Mouse (Mus musculus) kidney, embryonic 16.5 days (tissue): ENCODE data around the gene Kdm4c. TPM values are rescaled to one million over a fixed set of nuclear protein-coding genes. Genes with fewer than 3 reads are reported as not detected.
"Not testable (repeated sequence)": the region's sequence is repeated elsewhere in the genome, so short reads cannot be mapped to it uniquely, and the experiment has no call there.

ENCODE experiments used
- ATAC-seq: fragments of 200-750 bp; cut with Nextera tagmentation; 2 replicates; pipeline ENCODE4 v1.8.0; 2017; ENCODE audit warnings: moderate TSS enrichment; ENCODE audit not compliant: low FRiP score, low TSS enrichment
- H3K27ac ChIP-seq: fragments of 300-500 bp; sonication (generic); 2 replicates; pipeline ENCODE4 v1.5.1; 2014; ENCODE audit warnings: low read length
- H3K27me3 ChIP-seq: fragments of 300-500 bp; sonication (generic); 2 replicates; pipeline ENCODE4 v1.6.1; 2014; ENCODE audit warnings: low read length, control low read depth, mixed read lengths; ENCODE audit not compliant: insufficient read depth
- H3K36me3 ChIP-seq: fragments of 300-500 bp; sonication (generic); 2 replicates; pipeline ENCODE4 v1.6.1; 2014; ENCODE audit warnings: low read length, control low read depth, mixed read lengths; ENCODE audit not compliant: insufficient read depth
- H3K4me1 ChIP-seq: fragments of 300-500 bp; sonication (generic); 2 replicates; pipeline ENCODE4 v1.6.1; 2014; ENCODE audit warnings: low read length, control low read depth, mixed read lengths; ENCODE audit not compliant: insufficient read depth
- H3K4me2 ChIP-seq: fragments of 300-500 bp; sonication (generic); replicated peaks from 2 replicates; pipeline ENCODE4 v1.6.1; 2014; ENCODE audit warnings: low read depth, low read length
- H3K4me3 ChIP-seq: fragments of 300-500 bp; sonication (generic); 2 replicates; pipeline ENCODE4 v1.5.1; 2014; ENCODE audit warnings: mild to moderate bottlenecking, low read length
- H3K9ac ChIP-seq: fragments of 300-500 bp; sonication (generic); replicated peaks from 2 replicates; pipeline ENCODE4 v1.6.1; 2014; ENCODE audit warnings: low read length
- H3K9me3 ChIP-seq: fragments of 300-500 bp; sonication (generic); 2 replicates; pipeline ENCODE4 v1.6.1; 2016; ENCODE audit warnings: low read length, control low read depth
- WGBS: fragments of 180-500 bp; shearing (Covaris S2); extraction: QIAGEN DNeasy Blood & Tissue Kit; methylation state at CpG from one replicate; pipeline ENCODE4 v1.1.7; 2014; 5-methylcytosine and 5-hydroxymethylcytosine counted together
- polyA plus RNA-seq: library from polyadenylated mRNA; unstranded; fragments of >200 nt; fragmentation: Nextera tagmentation; extraction: Ambion mirVana; gene quantifications from 2 replicates; pipeline ENCODE4 v1.2.1, GENCODE M21; 2015

The Kdm4c gene
- 13.5 and 14.8 TPM in 2 replicates for polyA plus RNA-seq

GRCm38 (mm10) chr4:74242176-74242575 lies at the start of gene Kdm4c:
TSS of gene Kdm4c (plus strand) at chr4:74242497.
- 86% methylated on average over 1 of the region's 1 CpGs for WGBS
- Histone ChIP-seq H3K36me3 (no peaks in the 10 kb centered on the region), H3K4me1 (no peaks in the 10 kb centered on the region)

GRCm38 (mm10) chr4:74201281-74201811 lies 41.0 kb upstream of the Kdm4c start:
- no peak overlapping the region for H3K4me2 ChIP-seq
- H3K4me1 ChIP-seq: no peaks in the 10 kb centered on the region
- H3K9me3 ChIP-seq: no peaks in the 10 kb centered on the region

More at GRCm38 (mm10) chr4:74242176-74242575, at the start of gene Kdm4c:
- no peaks in the 10 kb centered on the region for H3K9me3 ChIP-seq
- no peak within 1 kb of the TSS for H3K4me2 ChIP-seq
- no peak within 1 kb of the TSS for H3K9ac ChIP-seq
- no peaks in the 10 kb centered on the region for H3K27me3 ChIP-seq
- H3K4me3 ChIP-seq: no peak within 1 kb of the TSS
- ATAC-seq: no peak
- no peak within 1 kb of the TSS for H3K27ac ChIP-seq

GRCm38 (mm10) chr4:74221780-74222179 lies 20.5 kb upstream of the Kdm4c start:
- H3K4me3 ChIP-seq, H3K27me3 ChIP-seq, H3K9me3 ChIP-seq, H3K9ac ChIP-seq, H3K4me1 ChIP-seq, H3K36me3 ChIP-seq, H3K27ac ChIP-seq, ATAC-seq, H3K4me2 ChIP-seq: not testable (repeated sequence)
- 97% methylated on average over 1 of the region's 1 CpGs for WGBS

More at GRCm38 (mm10) chr4:74201281-74201811, 41.0 kb upstream of the Kdm4c start:
- Histone ChIP-seq H3K27me3 (no peaks in the 10 kb centered on the region), H3K9ac (no peak overlapping the region), H3K27ac (no peak overlapping the region), H3K4me3 (no peak overlapping the region), H3K36me3 (no peaks in the 10 kb centered on the region)
- ATAC-seq: no peak

- no peaks in the 10 kb centered on the region for H3K27me3 ChIP-seq
- H3K9me3 ChIP-seq: no peaks in the 10 kb centered on the region
- no peaks in the 10 kb centered on the region for H3K36me3 ChIP-seq
- no peak overlapping the region for H3K27ac ChIP-seq
- H3K4me2 ChIP-seq: no peak overlapping the region
- no peak for ATAC-seq
- no peaks in the 10 kb centered on the region for H3K4me1 ChIP-seq
- no peak overlapping the region for H3K9ac ChIP-seq
- WGBS: 35% methylated on average over 3 of the region's 3 CpGs
- H3K4me3 ChIP-seq: no peak overlapping the region
Observed at GRCm38 (mm10) chr4:74222360-74222759, 19.9 kb upstream of the Kdm4c start.

GRCm38 (mm10) chr4:74224210-74224609 lies 18.1 kb upstream of the Kdm4c start:
- Histone ChIP-seq H3K9ac (no peak overlapping the region), H3K36me3 (no peaks in the 10 kb centered on the region), H3K4me3 (no peak overlapping the region), H3K4me2 (no peak overlapping the region), H3K4me1 (no peaks in the 10 kb centered on the region), H3K27ac (no peak overlapping the region), H3K9me3 (no peaks in the 10 kb centered on the region), H3K27me3 (no peaks in the 10 kb centered on the region)
- ATAC-seq: no peak
- 59% methylated on average over 2 of the region's 2 CpGs for WGBS

- ATAC-seq: peak; percentile 12; the same call in 1 of the 2 replicates
- no peak overlapping the region for H3K4me3 ChIP-seq
- WGBS: 83% methylated on average over 4 of the region's 4 CpGs
- H3K27ac ChIP-seq: no peak overlapping the region
- H3K27me3 ChIP-seq: no peaks in the 10 kb centered on the region
- H3K4me2 ChIP-seq: no peak overlapping the region
- H3K36me3 ChIP-seq: no peaks in the 10 kb centered on the region
- no peak overlapping the region for H3K9ac ChIP-seq
- no peaks in the 10 kb centered on the region for H3K9me3 ChIP-seq
- H3K4me1 ChIP-seq: no peaks in the 10 kb centered on the region
Observed at GRCm38 (mm10) chr4:74230994-74231393, 11.3 kb upstream of the Kdm4c start.

GRCm38 (mm10) chr4:74231405-74231804 lies 10.9 kb upstream of the Kdm4c start:
- no peaks in the 10 kb centered on the region for H3K27me3 ChIP-seq
- no peak overlapping the region for H3K27ac ChIP-seq
- H3K4me3 ChIP-seq: no peak overlapping the region
- H3K4me1 ChIP-seq: no peaks in the 10 kb centered on the region
- H3K36me3 ChIP-seq: no peaks in the 10 kb centered on the region
- ATAC-seq: peak; percentile 58; the same call in 1 of the 2 replicates
- 62% methylated on average over 5 of the region's 5 CpGs for WGBS
- no peak overlapping the region for H3K4me2 ChIP-seq
- no peak overlapping the region for H3K9ac ChIP-seq
- H3K9me3 ChIP-seq: no peaks in the 10 kb centered on the region

- Histone ChIP-seq H3K9ac (no peak overlapping the region), H3K9me3 (no peaks in the 10 kb centered on the region), H3K4me2 (no peak overlapping the region), H3K4me3 (no peak overlapping the region), H3K36me3 (no peaks in the 10 kb centered on the region), H3K27me3 (no peaks in the 10 kb centered on the region), H3K27ac (no peak overlapping the region), H3K4me1 (no peaks in the 10 kb centered on the region)
- no peak for ATAC-seq
- 91% methylated on average over 3 of the region's 3 CpGs for WGBS
Observed at GRCm38 (mm10) chr4:74233534-74233933, 8.8 kb upstream of the Kdm4c start.

GRCm38 (mm10) chr4:74251348-74252244 lies 9.3 kb downstream of the Kdm4c start:
- WGBS: under 1% methylated on average over 67 of the region's 68 CpGs
- Histone ChIP-seq H3K27me3 (no peaks in the 10 kb centered on the region), H3K36me3 (no peaks in the 10 kb centered on the region), H3K4me3 (peak overlapping the region; percentile 84), H3K9me3 (no peaks in the 10 kb centered on the region), H3K9ac (peak overlapping the region; percentile 89), H3K27ac (peak overlapping the region; percentile 87), H3K4me1 (peaks cover 8% of the 10 kb centered on the region; the same call in 1 of the 2 replicates), H3K4me2 (peak overlapping the region; percentile 73)
- ATAC-seq: peak; percentile 99
